Mouse (Mus musculus) ES-Bruce4 (cell line): ENCODE measurements at regions not wholly inside any gene's neighbourhood (a gene's known extent, or its start where the extent isn't known, plus 50 kb on each side); places are given as distances from the start of the nearest gene placed in this dataset.

Experiments used
- H3K27ac ChIP-seq: 2 replicates; pipeline ENCODE4 v1.5.1; 2012; ENCODE audit warnings: low read length, inconsistent platforms; ENCODE audit not compliant: insufficient read depth
- H3K27me3 ChIP-seq: 2 replicates; pipeline ENCODE4 v1.6.1; 2012; ENCODE audit warnings: mild to moderate bottlenecking, low read length, inconsistent platforms; ENCODE audit not compliant: control insufficient read depth, poor library complexity, insufficient read depth, severe bottlenecking
- H3K36me3 ChIP-seq: 2 replicates; pipeline ENCODE4 v1.6.1; 2012; ENCODE audit warnings: inconsistent platforms, mild to moderate bottlenecking, low read length, moderate library complexity; ENCODE audit not compliant: control insufficient read depth, poor library complexity, insufficient read depth, severe bottlenecking
- H3K4me1 ChIP-seq: one replicate; pipeline ENCODE4 v1.8.1; 2011; ENCODE audit warnings: low read length; ENCODE audit not compliant: control insufficient read depth, insufficient read depth
- H3K4me3 ChIP-seq: 2 replicates; pipeline ENCODE4 v1.5.1; 2011; ENCODE audit warnings: low read depth, mild to moderate bottlenecking, low read length
- H3K9ac ChIP-seq: 2 replicates; pipeline ENCODE4 v1.6.1; 2012; ENCODE audit warnings: low read depth, mild to moderate bottlenecking, inconsistent platforms; ENCODE audit not compliant: poor library complexity, severe bottlenecking
- H3K9me3 ChIP-seq: replicated peaks from 2 replicates; pipeline ENCODE4 v1.6.1; 2012; ENCODE audit warnings: mild to moderate bottlenecking, low read length, inconsistent platforms; ENCODE audit not compliant: control insufficient read depth, poor library complexity, insufficient read depth, severe bottlenecking
- CTCF ChIP-seq: IDR thresholded peaks from one replicate; pipeline ENCODE4 v1.8.1; 2011; ENCODE audit warnings: low read depth, low read length
- EP300 ChIP-seq: IDR thresholded peaks from 2 replicates; pipeline ENCODE4 v1.6.1; 2011; ENCODE audit warnings: low read depth, low read length; ENCODE audit not compliant: insufficient read depth
- POLR2A ChIP-seq: IDR thresholded peaks from one replicate; pipeline ENCODE4 v1.8.1; 2011; ENCODE audit warnings: low read length; ENCODE audit not compliant: insufficient read depth

DNA sequence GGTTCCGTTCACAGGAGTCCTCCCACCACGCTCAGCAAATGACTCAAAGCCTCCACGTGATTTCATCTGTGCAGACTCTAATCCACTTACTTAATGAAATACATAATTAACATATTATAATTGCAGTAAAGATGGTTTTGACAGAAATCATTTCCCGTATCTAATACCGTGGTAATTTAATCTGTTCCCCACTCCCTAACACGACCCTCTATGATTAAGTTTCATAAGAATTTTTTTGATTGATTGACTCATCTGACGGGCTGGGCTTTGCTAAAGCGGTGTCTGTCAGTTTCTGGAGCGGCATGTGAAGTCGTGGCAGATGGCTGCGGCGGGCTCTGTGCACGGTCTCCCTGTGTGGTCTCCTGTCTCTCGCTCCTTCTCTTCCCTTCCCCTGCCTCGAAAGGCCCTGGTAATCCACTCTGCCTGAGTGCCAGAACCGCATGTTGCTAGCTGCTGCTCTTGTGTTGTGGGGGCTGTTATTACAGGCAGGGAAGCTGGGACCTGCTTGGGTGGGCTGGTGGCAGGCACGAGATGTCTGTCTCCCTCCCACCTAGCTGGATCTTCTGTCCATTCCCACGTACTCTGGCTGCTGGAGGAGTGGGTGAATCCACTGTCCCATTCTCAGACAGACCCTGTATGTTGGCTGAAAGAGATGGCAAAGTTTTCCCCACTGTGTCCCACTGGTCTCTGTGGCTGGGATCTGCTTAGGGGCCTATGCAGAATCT, 195.0 kb downstream of the Tshz3 start:
- Histone ChIP-seq H3K27me3 (no peaks in the 10 kb centered on the region), H3K27ac (no peak overlapping the region)
- TF ChIP-seq CTCF, result no peak
- no peak for TF ChIP-seq EP300
- no peak for TF ChIP-seq POLR2A

DNA sequence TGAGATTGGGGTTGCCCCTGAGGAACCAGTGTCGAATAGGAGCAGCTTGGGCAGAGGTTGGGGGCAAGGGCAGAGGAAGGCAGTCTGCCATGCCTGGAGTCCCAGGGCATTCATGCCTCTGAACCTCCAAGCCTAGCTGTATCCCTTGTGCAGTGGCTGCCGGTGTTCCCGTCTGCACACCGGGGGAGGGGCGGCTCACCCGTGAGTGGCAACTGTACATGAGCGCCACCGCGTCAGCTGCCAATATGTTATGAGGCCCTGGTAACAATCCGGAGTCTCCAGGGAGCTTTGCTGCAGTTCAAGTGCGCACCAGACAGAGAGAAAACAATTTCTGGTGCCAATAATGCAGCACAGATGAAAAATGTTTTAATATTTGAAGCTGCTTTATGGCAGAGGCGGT, 198.4 kb downstream of the Tshz3 start:
- H3K9me3 ChIP-seq, result no peaks in the 10 kb centered on the region
- H3K27ac ChIP-seq, result no peak overlapping the region
- TF ChIP-seq CTCF (no peak), EP300 (no peak), POLR2A (no peak)
- no peaks in the 10 kb centered on the region for H3K36me3 ChIP-seq
- H3K4me3 ChIP-seq, result no peak overlapping the region
- H3K9ac ChIP-seq, result no peak overlapping the region
- H3K27me3 ChIP-seq, result no peaks in the 10 kb centered on the region
- H3K4me1 ChIP-seq, result no peaks in the 10 kb centered on the region

More for the DNA sequence above, 195.0 kb downstream of the Tshz3 start:
- Histone ChIP-seq H3K4me3 (no peak overlapping the region), H3K9ac (no peak overlapping the region), H3K36me3 (no peaks in the 10 kb centered on the region), H3K9me3 (no peaks in the 10 kb centered on the region), H3K4me1 (no peaks in the 10 kb centered on the region)

DNA sequence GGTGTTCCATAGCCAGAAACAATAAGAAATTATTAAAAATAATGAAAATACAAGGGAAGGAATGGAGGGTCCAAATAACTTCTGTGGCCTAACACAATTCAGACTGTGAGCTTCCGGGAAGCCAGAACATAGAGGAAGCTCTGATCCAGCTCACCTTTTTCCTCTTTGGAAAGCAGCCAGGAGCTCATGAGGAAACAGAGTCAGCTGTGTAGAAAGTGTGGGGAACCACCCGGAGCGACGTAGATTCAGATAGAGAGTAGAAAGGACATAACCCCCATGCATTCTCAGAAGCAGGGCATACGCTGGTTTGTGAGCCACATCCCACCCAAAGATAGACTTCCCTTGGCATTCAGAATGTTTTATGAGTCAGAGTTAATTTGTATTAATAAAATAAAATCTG, 203.6 kb downstream of the Tshz3 start:
- Histone ChIP-seq H3K4me3 (no peak overlapping the region), H3K9ac (no peak overlapping the region), H3K9me3 (no peaks in the 10 kb centered on the region), H3K4me1 (no peaks in the 10 kb centered on the region), H3K27me3 (no peaks in the 10 kb centered on the region), H3K36me3 (no peaks in the 10 kb centered on the region), H3K27ac (no peak overlapping the region)
- no peak for TF ChIP-seq EP300
- no peak for TF ChIP-seq CTCF
- TF ChIP-seq POLR2A, result no peak

DNA sequence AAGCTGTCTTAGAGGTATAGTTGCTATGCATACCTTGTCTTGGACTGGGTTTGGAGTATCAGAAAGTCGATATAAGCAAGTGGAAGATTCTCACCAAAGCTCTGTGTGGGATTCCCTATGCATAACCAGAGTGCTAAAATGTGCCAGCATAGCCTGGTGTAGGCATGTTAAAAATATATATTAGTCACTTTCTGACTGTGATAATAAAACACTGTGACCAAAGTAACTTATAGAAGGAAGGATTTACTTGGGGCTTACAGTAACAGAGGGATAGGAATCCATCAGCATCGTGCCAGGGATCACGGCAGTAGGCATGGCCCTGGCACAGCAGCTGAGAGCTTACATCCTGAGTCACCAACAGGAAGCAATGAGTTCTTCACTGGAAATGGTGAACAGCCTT, 215.4 kb downstream of the Tshz3 start:
- Histone ChIP-seq H3K9ac (no peak overlapping the region), H3K4me1 (no peaks in the 10 kb centered on the region), H3K4me3 (no peak overlapping the region), H3K9me3 (no peaks in the 10 kb centered on the region), H3K27me3 (no peaks in the 10 kb centered on the region), H3K36me3 (no peaks in the 10 kb centered on the region), H3K27ac (no peak overlapping the region)
- TF ChIP-seq EP300 (no peak), CTCF (no peak), POLR2A (no peak)

DNA sequence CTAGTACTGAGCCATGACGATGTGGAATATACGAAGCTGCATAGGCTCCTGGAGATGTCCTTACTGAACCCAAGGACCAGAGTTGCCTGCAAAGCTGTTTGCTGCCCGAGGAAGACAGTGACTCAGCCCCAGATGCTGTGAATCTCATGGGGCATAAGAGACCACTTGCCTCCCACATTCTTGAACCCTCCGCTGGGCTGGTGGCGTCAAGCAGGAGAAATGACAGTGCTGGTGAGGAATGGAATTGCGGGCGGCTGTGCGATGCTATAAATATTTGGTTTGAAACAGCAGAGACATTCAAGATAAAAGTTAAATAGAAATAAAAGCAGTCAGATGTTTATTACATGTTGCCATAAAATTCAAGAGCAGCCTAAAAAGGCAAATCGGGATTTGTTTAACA, 216.3 kb downstream of the Tshz3 start:
- H3K36me3 ChIP-seq, result no peaks in the 10 kb centered on the region
- no peak overlapping the region for H3K9ac ChIP-seq
- H3K27ac ChIP-seq, result no peak overlapping the region
- no peaks in the 10 kb centered on the region for H3K9me3 ChIP-seq
- TF ChIP-seq POLR2A (no peak), EP300 (no peak), CTCF (no peak)
- no peaks in the 10 kb centered on the region for H3K4me1 ChIP-seq
- no peak overlapping the region for H3K4me3 ChIP-seq
- no peaks in the 10 kb centered on the region for H3K27me3 ChIP-seq

DNA sequence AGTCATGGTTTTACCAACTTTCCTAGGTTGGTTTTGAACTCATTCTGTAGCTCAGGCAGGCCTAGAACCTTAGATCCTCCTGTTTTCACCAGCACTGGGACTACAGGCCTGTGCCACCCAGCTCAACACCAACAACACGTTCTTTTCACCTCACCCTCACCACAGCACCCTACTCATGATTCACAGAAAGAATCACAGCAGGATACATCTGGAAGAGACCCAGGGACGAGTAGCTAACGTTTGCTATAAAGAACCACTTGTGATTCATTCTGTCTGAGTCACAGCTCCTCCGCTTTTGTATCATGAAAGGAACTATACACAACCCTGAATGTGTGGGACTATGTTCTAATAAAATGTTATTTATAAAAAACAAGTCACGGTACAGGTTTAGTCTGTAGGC, 217.3 kb downstream of the Tshz3 start:
- no peaks in the 10 kb centered on the region for H3K9me3 ChIP-seq
- TF ChIP-seq EP300, result no peak
- TF ChIP-seq CTCF, result no peak
- TF ChIP-seq POLR2A, result no peak
- H3K27me3 ChIP-seq, result no peaks in the 10 kb centered on the region
- H3K4me3 ChIP-seq, result no peak overlapping the region
- no peak overlapping the region for H3K9ac ChIP-seq
- H3K4me1 ChIP-seq, result no peaks in the 10 kb centered on the region
- H3K27ac ChIP-seq, result no peak overlapping the region
- no peaks in the 10 kb centered on the region for H3K36me3 ChIP-seq
